Mouse (Mus musculus) lung, postnatal 0 days (tissue): ENCODE measurements at regions not wholly inside any gene's neighbourhood (a gene's known extent, or its start where the extent isn't known, plus 50 kb on each side); places are given as distances from the start of the nearest gene placed in this dataset.

Source experiments
- CTCF ChIP-seq: IDR thresholded peaks from 2 replicates; pipeline ENCODE4 v1.5.1; 2016; ENCODE audit warnings: antibody characterized with exemption, mild to moderate bottlenecking
- EP300 ChIP-seq: IDR thresholded peaks from 2 replicates; pipeline ENCODE4 v1.6.1; 2016; ENCODE audit warnings: antibody characterized with exemption, mild to moderate bottlenecking, control low read depth

DNA sequence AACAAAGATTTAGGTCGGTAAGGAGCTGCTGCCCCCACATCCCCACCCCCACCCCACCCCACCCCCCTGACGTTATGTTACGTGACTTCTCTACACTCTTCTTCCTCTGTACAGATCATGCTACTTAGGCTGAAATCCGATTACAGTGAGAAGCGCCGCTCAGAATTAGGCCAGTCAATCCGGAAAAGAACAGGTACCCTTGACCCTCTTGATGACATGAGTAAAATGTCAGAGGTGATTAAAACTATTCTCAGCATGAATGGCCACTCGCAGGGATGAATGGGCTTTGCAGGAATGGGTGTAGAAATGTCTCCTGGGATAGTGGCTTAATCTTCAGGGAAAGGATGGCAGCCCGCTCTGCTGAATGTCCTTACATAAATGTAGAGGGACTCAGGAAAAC lies 63.0 kb upstream of the Hk2 start:
- TF ChIP-seq CTCF (no peak), EP300 (no peak)
